Mouse (Mus musculus) E14TG2a.4 (cell line): ENCODE data around the gene Ccl9.

ENCODE experiments used
- H3K27me3 ChIP-seq: 2 replicates; pipeline ENCODE4 v1.6.1; 2014; ENCODE audit warnings: low read length, control low read depth; ENCODE audit not compliant: insufficient read depth
- H3K36me3 ChIP-seq: 2 replicates; pipeline ENCODE4 v1.6.1; 2014; ENCODE audit warnings: low read length, control low read depth; ENCODE audit not compliant: insufficient read depth
- H3K4me1 ChIP-seq: replicated peaks from 2 replicates; pipeline ENCODE4 v1.6.1; 2014; ENCODE audit warnings: low read depth, low read length, control low read depth
- H3K4me3 ChIP-seq: replicated peaks from 2 replicates; pipeline ENCODE4 v1.5.1; 2014; ENCODE audit warnings: mild to moderate bottlenecking, low read length
- H3K9me3 ChIP-seq: 2 replicates; pipeline ENCODE4 v1.6.1; 2014; ENCODE audit warnings: low read length, control low read depth
- CTCF ChIP-seq: conservative IDR thresholded peaks from 2 replicates; pipeline ENCODE4 v1.5.1; 2014; ENCODE audit warnings: low read length
- NANOG ChIP-seq: IDR thresholded peaks from 2 replicates; pipeline ENCODE4 v1.6.1; 2014; ENCODE audit warnings: borderline replicate concordance, low read length, mixed read lengths
- POU5F1 ChIP-seq: IDR thresholded peaks from 2 replicates; pipeline ENCODE4 v1.6.1; 2014; ENCODE audit warnings: low read length, borderline replicate concordance

Gene Ccl9

DNA sequence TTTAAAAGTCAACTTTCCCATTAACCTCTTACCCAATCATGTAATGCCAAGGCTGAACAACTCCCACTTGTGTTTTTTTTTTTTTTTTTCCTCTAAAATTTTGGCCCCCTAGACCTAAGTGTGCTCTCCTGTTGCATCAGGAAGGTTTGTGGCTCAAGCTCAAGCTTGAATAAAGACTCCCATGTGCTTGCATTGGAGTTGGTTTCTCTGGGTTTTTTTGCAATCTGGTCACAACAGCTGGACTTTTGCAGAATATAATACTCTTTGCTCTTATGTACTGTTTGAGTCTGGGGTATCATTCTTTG is 5.0 kb upstream of the Ccl9 start:
- TF ChIP-seq POU5F1 (no peak), NANOG (no peak), CTCF (no peak)
- H3K4me3 ChIP-seq, result no peak overlapping the region
- peaks cover 19% of the 10 kb centered on the region for H3K9me3 ChIP-seq
- H3K4me1 ChIP-seq, result peaks cover 22% of the 10 kb centered on the region
- no peaks in the 10 kb centered on the region for H3K36me3 ChIP-seq
- H3K27me3 ChIP-seq, result no peaks in the 10 kb centered on the region

DNA sequence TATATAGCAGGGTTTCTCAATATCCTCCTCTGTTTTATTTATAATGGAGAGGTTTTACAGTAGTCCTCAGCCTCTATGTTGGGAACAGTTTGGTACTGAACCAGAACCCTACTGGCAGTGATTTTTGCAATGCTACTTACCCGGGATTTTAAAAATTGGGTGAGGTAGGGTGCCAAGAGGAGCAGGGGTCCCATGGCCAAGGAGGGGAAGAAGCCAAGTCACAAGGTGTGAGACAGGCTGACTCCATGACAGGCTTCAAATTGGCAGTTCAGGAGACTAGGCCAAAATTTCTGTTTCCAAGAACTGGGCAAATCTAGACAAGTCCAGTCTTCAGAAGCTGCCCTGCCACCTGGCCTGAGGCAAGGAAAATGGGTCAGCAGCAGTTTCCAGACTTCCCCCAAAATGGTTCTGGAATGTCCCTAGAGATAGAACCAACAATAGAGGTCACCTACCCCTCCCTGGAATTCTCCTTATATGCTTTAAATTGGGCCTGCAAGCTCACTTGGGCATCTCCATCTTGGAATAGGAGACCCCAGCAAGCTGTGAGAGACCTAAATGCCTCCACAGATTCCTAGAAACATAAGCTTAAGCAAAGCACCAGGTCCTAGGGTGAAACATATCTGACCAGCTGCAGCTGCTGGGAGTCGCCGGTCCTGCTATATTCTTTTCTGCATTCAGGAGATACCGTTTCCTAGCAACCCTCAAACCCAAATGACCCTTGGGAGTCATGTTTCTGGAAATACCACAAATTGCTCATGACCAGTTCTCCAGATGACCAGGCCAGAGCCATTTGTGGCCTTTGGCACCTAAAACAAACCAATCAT is 4.4 kb upstream of the Ccl9 start:
- no peaks in the 10 kb centered on the region for H3K27me3 ChIP-seq
- H3K9me3 ChIP-seq, result peaks cover 18% of the 10 kb centered on the region
- no peak for TF ChIP-seq NANOG
- TF ChIP-seq CTCF, result no peak
- no peak for TF ChIP-seq POU5F1
- H3K4me1 ChIP-seq, result peaks cover 22% of the 10 kb centered on the region
- no peak overlapping the region for H3K4me3 ChIP-seq
- H3K36me3 ChIP-seq, result no peaks in the 10 kb centered on the region

DNA sequence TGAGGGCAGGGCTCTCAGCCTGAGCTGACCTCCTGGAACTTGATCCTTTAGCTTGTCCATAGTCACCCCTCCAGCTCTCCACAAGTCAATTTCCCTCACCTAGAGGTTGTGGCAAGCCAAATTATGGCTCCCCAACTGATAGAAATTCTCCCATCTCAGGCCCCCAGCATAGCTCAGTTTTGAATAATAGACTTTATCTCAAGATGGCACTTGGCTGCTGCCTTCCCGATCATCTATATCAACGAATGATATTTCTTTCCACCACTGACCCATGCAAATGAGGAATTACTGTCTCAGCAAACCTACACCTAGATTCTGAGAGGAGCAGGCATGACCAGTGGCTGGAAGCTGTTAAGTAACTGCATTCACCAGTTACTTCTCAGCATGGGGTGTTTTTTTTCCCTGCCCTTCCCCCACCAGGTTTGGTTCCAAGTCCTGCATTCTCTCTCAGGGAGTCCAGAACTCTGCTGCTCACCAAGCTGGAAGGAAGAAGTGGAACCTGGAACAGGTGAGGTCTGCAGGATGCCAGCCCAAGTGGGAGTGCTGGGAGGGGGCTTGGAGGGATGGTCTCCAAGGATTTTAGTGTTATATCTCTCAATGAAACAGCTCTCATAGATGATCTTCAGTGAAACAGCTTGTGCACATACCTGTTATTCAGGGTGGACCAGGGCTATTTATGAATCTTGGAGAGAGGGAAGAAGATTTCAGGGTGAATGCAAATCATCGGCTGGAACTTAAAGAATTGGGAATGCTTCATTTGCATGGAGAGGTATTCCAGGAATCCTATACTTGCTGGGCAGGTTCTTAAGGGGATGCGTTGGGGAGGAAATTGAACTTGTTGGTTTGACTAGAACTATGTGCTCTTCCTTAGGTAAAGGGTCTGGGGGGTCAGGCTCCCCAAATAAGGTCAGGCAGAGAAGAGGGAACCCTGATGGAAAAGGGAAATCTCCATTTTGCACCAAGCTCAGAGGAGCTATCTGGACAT is 3.5 kb upstream of the Ccl9 start:
- H3K9me3 ChIP-seq, result peaks cover 9% of the 10 kb centered on the region
- no peaks in the 10 kb centered on the region for H3K36me3 ChIP-seq
- H3K4me3 ChIP-seq, result no peak overlapping the region
- TF ChIP-seq NANOG (no peak), POU5F1 (no peak)
- peaks cover 22% of the 10 kb centered on the region for H3K4me1 ChIP-seq
- no peaks in the 10 kb centered on the region for H3K27me3 ChIP-seq

DNA sequence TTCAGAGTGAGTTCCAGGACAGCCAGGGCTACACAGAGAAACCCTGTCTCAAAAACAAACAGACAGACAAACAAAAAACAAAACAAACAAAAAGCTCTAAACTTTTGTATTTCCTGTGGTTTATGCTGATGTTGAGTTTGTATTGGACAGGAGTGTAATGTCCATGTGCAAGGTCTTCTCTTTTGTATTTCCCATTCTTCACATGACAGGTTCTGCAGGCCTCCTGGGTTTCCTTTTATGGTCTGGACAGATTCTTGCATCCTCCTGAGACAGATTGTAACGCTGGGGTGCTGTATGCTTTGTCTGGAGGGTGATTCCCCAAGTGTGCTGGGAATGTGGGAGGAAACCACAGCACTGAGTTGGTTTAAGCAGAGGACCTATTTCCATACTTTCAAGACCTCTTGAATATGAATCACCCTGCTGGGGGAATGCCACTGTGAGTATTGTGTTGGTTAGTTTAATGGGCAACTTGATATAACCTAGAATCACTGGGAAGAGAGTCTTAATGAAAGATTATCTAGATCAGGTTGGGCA is 2.3 kb upstream of the Ccl9 start:
- no peaks in the 10 kb centered on the region for H3K36me3 ChIP-seq
- no peaks in the 10 kb centered on the region for H3K27me3 ChIP-seq
- H3K9me3 ChIP-seq, result peaks cover 1% of the 10 kb centered on the region; the same call in 1 of the 2 replicates
- no peak overlapping the region for H3K4me3 ChIP-seq
- TF ChIP-seq NANOG, result no peak
- no peak for TF ChIP-seq POU5F1
- TF ChIP-seq CTCF, result no peak
- H3K4me1 ChIP-seq, result peaks cover 22% of the 10 kb centered on the region

DNA sequence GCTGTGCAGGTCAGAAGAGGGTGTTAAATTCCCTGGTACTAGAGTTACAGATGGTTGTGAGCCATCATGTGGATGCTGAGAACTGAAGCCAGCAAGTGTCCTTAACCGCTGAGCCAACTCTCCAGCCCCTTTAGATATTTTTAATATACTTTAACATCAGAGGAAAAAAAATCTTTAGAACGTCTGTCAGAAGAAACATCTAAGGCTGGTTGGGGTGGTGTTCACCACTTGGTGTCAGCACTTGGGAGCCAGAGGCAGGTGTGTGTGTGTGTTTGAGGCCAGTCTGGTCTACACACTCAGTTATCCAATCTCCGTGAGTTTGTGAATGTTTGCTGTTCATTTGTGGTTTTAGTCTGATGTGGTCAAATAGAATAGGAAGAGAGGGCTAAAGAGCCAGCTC is 563 bp upstream of the Ccl9 start:
- Histone ChIP-seq H3K27me3 (no peaks in the 10 kb centered on the region), H3K4me1 (peaks cover 22% of the 10 kb centered on the region), H3K36me3 (no peaks in the 10 kb centered on the region), H3K4me3 (no peak overlapping the region), H3K9me3 (no peaks in the 10 kb centered on the region)
- TF ChIP-seq POU5F1, result no peak
- no peak for TF ChIP-seq CTCF
- TF ChIP-seq NANOG, result no peak

DNA sequence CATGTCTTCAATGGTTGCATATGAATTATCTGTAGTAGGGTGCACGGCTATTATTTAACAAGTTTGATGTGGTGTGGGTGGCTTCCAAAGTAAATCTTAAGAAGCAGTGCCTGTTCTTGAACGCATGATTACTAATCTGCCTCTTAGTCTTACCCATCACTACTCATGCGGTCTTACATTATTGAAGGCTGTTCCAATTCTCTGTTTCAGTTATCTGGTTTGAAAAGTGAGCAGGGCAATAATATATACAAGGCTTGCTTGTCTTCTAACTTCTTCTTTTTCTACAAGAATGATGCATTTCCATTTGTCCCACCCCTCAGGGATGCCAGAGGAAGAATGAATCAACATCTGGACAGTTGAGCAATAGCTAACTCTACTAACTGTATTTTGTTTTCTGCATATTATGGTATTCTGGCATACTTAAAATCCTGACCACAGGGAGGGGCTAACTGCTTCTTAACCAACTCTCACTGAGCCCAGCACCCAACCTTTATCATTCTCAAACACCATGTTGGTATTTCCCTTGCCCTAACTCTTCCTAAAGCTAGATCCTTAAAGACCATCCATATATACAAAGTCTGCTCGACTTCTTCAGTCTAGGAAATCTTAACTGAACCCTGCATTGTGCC is 1.4 kb downstream of the Ccl9 start:
- no peak for TF ChIP-seq NANOG
- no peak for TF ChIP-seq CTCF
- TF ChIP-seq POU5F1, result no peak
- no peaks in the 10 kb centered on the region for H3K36me3 ChIP-seq
- no peak overlapping the region for H3K4me3 ChIP-seq
- H3K27me3 ChIP-seq, result no peaks in the 10 kb centered on the region
- peaks cover 17% of the 10 kb centered on the region for H3K4me1 ChIP-seq
- H3K9me3 ChIP-seq, result no peaks in the 10 kb centered on the region

DNA sequence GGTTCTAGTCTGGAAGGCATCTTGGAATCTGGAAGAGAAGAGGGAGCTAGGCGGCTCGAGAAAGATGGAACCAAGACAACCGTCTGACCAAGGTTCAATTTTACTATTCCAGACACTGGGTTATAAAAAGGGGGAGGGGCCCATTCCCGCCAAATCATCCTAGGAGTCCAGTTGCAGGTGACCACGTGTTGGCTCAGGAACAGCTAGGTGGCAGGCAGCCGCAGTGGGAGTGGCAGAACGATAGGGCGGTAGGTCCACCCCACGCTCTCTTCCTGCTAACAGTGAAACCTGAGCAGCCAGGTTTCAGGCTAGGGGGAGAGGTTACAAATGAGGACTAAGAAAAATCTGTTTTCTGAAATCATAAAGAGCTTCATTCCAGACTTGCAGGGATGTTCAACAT is 5.6 kb downstream of the Ccl9 start:
- TF ChIP-seq POU5F1 (no peak), NANOG (no peak), CTCF (no peak)
- Histone ChIP-seq H3K9me3 (no peaks in the 10 kb centered on the region), H3K4me1 (0 out of 2 replicates have a peak, but pooled peaks cover 3% of the 10 kb centered on the region), H3K27me3 (no peaks in the 10 kb centered on the region), H3K36me3 (no peaks in the 10 kb centered on the region), H3K4me3 (no peak overlapping the region)

DNA sequence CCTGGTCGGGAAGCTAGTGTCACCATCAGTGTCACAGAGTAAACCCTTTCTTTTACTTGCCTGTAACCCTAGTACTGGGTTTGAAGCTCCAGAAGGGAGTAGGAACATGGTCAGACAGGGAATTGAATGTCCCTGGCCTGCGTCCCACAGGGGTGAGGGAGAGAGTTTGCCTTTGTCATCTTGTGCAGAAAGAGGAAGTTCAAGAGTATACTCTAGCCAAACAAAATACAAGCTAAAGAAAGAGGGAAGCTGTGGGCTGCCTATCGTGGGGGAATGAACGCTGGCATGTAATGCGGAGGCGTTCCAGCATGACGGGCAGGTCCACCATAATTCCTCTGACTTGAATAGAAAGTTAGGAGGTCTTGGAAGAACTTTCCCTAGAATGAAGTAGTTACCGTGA is 6.2 kb downstream of the Ccl9 start:
- 0 out of 2 replicates have a peak, but pooled peaks cover 3% of the 10 kb centered on the region for H3K4me1 ChIP-seq
- no peak for TF ChIP-seq POU5F1
- TF ChIP-seq CTCF, result no peak
- TF ChIP-seq NANOG, result no peak

More for the DNA sequence above, 6.2 kb downstream of the Ccl9 start:
- H3K36me3 ChIP-seq, result no peaks in the 10 kb centered on the region
- H3K27me3 ChIP-seq, result no peaks in the 10 kb centered on the region
- no peak overlapping the region for H3K4me3 ChIP-seq
- no peaks in the 10 kb centered on the region for H3K9me3 ChIP-seq
